Mouse (Mus musculus) left cerebral cortex, postnatal 25 days (tissue): ENCODE results near the gene Nme7. TPM values are rescaled to one million over a fixed set of nuclear protein-coding genes. Genes with fewer than 3 reads are reported as not detected.

Experiments used
- DNase-seq, 2 experiments: peaks; one replicate each; pipeline ENCODE4 v3.0.0; 2022; ENCODE audit warnings: low spot score in 2 of 2, mixed read lengths in 1 of 2
- intact Hi-C: fragments of 180-260 bp; cut with DNase I; formaldehyde crosslinking; loops from one replicate; pipeline ENCODE4 v1.15.1; 2025
- total RNA-seq, 2 experiments: library from RNA; stranded (reverse); gene quantifications; 2 replicates each; pipeline ENCODE4 v1.2.3; 2021

Gene Nme7
- total RNA-seq, 2 experiments from 2014 or later = 22.4 to 24.7 TPM

DNA sequence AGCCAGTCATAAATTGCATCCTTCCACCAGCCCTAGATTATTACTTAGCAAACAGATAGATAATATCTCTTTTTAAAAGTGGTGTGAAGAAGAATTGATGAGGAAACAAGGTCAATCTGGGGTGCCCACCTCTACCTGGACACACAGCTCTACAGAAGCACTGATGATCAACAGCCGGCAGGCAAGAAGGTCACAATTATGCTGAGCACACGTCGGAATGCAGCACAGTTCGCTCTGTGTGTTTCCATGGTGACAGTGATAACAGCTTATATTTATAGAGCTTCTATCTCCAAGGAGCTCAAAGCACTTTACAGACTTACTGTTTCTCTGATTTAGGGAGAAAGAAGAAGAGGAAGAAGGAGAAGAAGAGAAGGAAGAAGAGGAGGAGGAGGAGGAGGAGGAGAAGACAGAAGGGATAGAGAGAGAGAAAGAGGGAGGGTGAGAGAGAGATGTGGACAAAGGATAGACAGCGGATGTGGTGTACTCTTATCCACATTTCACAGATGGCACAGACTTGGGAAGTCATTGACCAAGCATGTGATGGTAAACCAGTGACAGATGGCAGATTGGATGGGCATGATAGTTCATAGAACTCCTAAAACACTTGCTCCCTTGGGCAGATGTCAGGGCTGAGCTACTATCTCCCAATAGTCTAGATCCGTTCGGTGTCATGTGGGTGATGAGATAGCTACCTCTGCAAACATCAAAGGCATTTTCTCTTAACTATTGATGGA, 171.0 kb downstream of the Nme7 start:
- intact Hi-C loops = no loop called here
- peak in 1 of 2 experiments; percentile 72 for DNase-seq

DNA sequence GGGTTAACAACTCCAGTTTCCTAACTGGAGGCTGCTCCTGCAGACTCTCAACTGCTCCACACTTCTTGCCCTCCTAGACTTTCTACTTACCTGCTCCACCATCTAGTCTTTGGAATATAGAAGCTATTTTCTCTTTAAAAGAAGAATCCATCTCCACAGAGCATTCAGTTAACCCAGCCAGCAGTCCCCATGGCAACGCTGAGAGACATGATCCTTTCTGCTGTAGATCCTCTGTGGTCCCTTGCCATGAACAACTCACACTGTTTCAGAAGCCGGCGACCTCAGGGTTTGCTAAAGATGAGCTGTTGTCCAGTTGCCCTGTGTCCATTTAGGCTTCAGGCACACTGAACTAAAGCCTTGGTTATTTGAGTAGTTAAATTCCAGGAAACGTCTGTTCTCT, 172.0 kb downstream of the Nme7 start:
- intact Hi-C loops = no loop called here
- peak in 1 of 2 experiments; percentile 56 for DNase-seq

DNA sequence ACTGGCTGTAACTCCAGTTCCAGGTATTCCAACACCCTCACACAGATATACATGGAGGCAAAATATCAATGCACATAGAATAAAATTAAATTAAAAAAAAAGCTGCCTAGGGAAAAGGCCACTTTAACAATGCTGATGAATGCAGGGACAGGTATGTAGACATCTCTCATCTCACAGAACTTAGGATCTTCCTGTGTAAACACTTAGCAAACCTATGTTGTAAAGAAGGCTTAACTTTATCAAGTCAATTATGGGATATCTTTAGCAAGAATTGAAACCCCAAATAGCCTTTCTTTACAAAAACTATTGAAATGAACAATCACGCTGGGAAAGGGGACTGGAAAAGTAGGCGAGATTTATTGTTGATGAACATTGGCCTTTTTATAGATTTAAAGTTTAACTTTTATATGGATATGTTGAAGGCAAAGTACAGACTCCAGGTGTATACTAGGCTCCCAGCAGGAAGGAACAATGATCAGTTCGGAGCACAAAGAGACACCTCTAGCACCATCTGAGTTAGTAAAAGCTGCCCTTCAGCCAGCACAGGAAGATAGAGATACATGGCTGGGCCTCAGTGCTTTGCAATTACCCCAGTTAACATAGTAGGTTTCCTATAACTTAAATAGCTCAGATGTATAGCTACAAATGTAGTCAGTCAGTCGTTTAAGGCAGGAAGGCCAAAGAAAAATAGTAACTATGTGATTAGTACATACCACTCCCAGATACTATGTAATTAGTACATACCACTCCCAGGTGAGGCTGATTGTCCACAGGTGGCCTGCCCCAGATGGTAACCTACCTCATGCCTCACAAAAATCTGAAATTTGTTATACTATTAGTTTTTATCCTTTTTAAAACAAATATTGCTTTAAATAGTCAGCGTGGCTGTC, 177.1 kb downstream of the Nme7 start:
- no peak for DNase-seq
- intact Hi-C loops = no loop called here

DNA sequence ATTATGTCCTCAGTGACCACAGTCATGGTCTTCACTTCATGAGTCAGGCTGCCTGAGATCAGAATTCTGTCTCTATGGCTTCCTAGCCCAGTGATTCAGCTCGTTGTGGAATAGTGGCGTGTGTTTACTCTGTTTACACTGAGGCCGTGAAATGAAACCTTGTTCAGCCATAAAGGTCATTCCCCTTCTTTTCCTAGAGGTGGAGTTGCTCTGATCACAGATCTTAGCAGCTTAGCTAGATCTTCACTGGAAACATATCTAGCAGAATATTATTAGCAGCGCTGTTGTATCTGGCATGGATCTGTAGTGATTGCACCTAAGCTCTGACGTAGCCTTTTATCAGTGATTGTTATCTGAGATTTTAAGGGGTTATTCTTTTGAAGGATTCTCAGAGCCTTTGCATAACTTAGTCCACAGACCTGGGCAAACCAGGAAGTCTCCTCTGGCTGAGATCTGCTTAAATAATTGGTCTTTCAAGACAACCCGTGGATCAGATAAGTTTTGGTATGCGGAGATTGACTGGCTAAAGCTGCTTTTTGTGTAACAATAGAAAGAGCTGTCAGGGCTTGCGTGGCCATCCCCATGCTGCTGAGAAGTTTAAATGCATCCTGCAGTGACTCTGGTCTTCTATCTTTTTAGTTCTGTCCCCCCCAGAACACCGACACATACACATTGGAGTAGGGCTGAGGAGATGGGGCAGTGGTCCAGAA, 177.9 kb downstream of the Nme7 start:
- no peak for DNase-seq
- intact Hi-C loops = no loop called here

DNA sequence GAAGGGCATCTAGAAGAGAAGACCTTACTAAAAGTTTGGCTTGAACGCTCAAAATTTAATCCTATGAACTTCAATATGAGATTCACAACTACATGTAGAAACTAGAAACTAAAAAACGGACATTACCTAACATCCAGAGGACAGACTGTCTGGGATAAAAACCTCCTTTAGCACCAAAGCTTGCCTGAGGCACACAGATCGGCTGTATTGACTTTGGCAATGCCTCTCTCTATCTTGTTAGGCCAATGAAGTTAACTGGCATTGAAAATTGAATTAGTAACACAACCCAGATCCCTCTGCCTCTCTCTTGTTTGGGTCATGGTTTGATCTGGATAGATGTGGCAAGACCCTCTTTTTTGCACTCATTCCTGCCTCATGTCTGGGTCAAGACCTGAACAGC, 178.9 kb downstream of the Nme7 start:
- intact Hi-C loops = no loop called here

DNA sequence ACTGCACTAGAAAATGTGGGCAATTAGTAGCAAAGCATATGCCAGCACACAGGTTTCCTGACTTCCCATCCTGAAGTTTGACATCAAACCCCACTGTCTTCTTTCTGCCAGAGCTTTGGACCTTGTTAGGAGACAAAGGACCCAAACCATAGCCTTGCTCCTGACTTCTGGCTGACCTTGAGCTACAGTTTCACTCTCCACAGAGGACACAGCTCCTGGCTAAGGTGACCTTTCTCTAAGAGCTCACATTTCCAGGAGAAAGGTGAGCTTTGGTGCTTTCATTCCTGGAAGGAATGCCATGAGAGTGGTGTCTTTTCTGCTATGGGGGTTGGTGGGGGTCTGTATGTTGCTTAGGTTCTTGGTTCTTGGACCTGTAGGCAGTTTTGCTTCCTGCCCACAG, 179.8 kb downstream of the Nme7 start:
- intact Hi-C loops = no loop called here
- no peak for DNase-seq

More for the DNA sequence above, 178.9 kb downstream of the Nme7 start:
- no peak for DNase-seq

Other genes with a start within 250 kb of the Nme7 start
- under 1 TPM in 1 of 2 experiments, not detected in 1; 0.18 TPM for gene Sell, start 242.1 kb upstream of the Nme7 start, total RNA-seq
- gene Selp, start 188.9 kb upstream of the Nme7 start, total RNA-seq = not detected
- gene F5, start 152.3 kb upstream of the Nme7 start, total RNA-seq = 1 to 10 TPM in 1 of 2 experiments, under 1 TPM in 1; 0.94 to 1.1 TPM
- 10 to 100 TPM; 12.2 to 13.2 TPM for gene Slc19a2, start 55.1 kb upstream of the Nme7 start, total RNA-seq
- 10 to 100 TPM; 21.6 to 22.5 TPM for gene Ccdc181, start 28.5 kb upstream of the Nme7 start, total RNA-seq
- 10 to 100 TPM; 26.2 to 28.5 TPM for gene Blzf1, start 3.4 kb downstream of the Nme7 start, total RNA-seq
- 1,000 to 10,000 TPM; 1,756 to 1,769 TPM for gene Atp1b1, start 154.2 kb downstream of the Nme7 start, total RNA-seq